Mouse (Mus musculus): ENCODE results near the gene Nr1i2. TPM values are rescaled to one million over a fixed set of nuclear protein-coding genes. Genes with fewer than 3 reads are reported as not detected.

Nr1i2 gene
- polyA plus RNA-seq, 1 experiment from 2014 or later: not detected

GRCm38 (mm10) chr16:38298410-38298809 lies 3.8 kb upstream of the Nr1i2 start:
- 78% methylated on average over 6 of the region's 6 CpGs for WGBS
- DNase-seq (ENCODE audit: low spot score): no peak
- H3K4me2 ChIP-seq (ENCODE audit: low read depth, low read length): no peak overlapping the region
- ATAC-seq (ENCODE audit: low read depth): no peak
- no peak overlapping the region for H3K9ac ChIP-seq (ENCODE audit: low read depth, low read length)
- H3K9me3 ChIP-seq (ENCODE audit: control insufficient read depth, low read length): no peaks in the 10 kb centered on the region
- H3K36me3 ChIP-seq (ENCODE audit: control insufficient read depth, insufficient read depth, low read length): no peaks in the 10 kb centered on the region
- H3K4me1 ChIP-seq (ENCODE audit: control insufficient read depth, insufficient read depth, low read length): peaks cover 4% of the 10 kb centered on the region; the same call in 1 of the 2 replicates
- H3K27me3 ChIP-seq (replicated peaks; ENCODE audit: control insufficient read depth, insufficient read depth, low read length): no peaks in the 10 kb centered on the region
- H3K4me3 ChIP-seq (ENCODE audit: low read depth, low read length): no peak overlapping the region
- no peak overlapping the region for H3K27ac ChIP-seq (replicated peaks; ENCODE audit: low read depth, low read length)

- 47% methylated on average over 5 of the region's 5 CpGs for WGBS
- no peaks in the 10 kb centered on the region for H3K9me3 ChIP-seq (ENCODE audit: control insufficient read depth, low read length)
- H3K4me3 ChIP-seq (ENCODE audit: low read depth, low read length): no peak overlapping the region
- DNase-seq (ENCODE audit: low spot score) (no peak), ATAC-seq (ENCODE audit: low read depth) (no peak)
- no peak overlapping the region for H3K9ac ChIP-seq (ENCODE audit: low read depth, low read length)
- H3K27me3 ChIP-seq (replicated peaks; ENCODE audit: control insufficient read depth, insufficient read depth, low read length): no peaks in the 10 kb centered on the region
- H3K4me1 ChIP-seq (ENCODE audit: control insufficient read depth, insufficient read depth, low read length): no peaks in the 10 kb centered on the region
- no peak overlapping the region for H3K4me2 ChIP-seq (ENCODE audit: low read depth, low read length)
- no peak overlapping the region for H3K27ac ChIP-seq (replicated peaks; ENCODE audit: low read depth, low read length)
- no peaks in the 10 kb centered on the region for H3K36me3 ChIP-seq (ENCODE audit: control insufficient read depth, insufficient read depth, low read length)
These were observed 816 bp upstream of the Nr1i2 start for GRCm38 (mm10) chr16:38295349-38295930.

GRCm38 (mm10) chr16:38290151-38290550 lies 4.5 kb downstream of the Nr1i2 start:
- 74% methylated on average over 2 of the region's 2 CpGs for WGBS
- no peak overlapping the region for H3K9ac ChIP-seq (ENCODE audit: low read depth, low read length)
- DNase-seq (ENCODE audit: low spot score): no peak
- no peak overlapping the region for H3K27ac ChIP-seq (replicated peaks; ENCODE audit: low read depth, low read length)
- H3K27me3 ChIP-seq (replicated peaks; ENCODE audit: control insufficient read depth, insufficient read depth, low read length): no peaks in the 10 kb centered on the region
- no peak overlapping the region for H3K4me2 ChIP-seq (ENCODE audit: low read depth, low read length)
- no peaks in the 10 kb centered on the region for H3K36me3 ChIP-seq (ENCODE audit: control insufficient read depth, insufficient read depth, low read length)
- H3K4me3 ChIP-seq (ENCODE audit: low read depth, low read length): no peak overlapping the region
- no peak for ATAC-seq (ENCODE audit: low read depth)
- no peaks in the 10 kb centered on the region for H3K9me3 ChIP-seq (ENCODE audit: control insufficient read depth, low read length)
- no peaks in the 10 kb centered on the region for H3K4me1 ChIP-seq (ENCODE audit: control insufficient read depth, insufficient read depth, low read length)

DNA sequence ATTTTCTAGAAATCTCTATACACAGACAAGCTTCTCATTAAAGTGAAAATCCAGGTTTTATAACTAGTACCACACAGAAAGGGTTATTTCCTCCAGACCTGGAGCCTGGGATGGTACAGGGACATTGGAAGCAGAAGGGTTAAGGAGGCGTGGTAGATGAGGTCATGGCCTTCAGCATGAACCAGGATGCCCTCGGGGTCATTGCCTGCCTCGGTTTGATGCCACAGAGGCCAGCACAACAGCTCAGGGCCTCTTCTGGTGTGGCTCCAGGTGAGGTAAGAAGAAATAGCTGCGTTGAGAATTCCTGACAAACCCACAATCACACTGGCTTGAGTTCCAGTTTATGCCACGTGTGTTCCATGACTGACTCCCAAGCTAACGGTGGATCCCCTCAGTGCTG lies 5.8 kb downstream of the Nr1i2 start:
- H3K27me3 ChIP-seq (replicated peaks; ENCODE audit: control insufficient read depth, insufficient read depth, low read length): no peaks in the 10 kb centered on the region
- 12% methylated on average over 6 of the region's 6 CpGs for WGBS
- H3K36me3 ChIP-seq (ENCODE audit: control insufficient read depth, insufficient read depth, low read length): no peaks in the 10 kb centered on the region
- ATAC-seq (ENCODE audit: low read depth) (no peak), DNase-seq (ENCODE audit: low spot score) (no peak)
- H3K9ac ChIP-seq (ENCODE audit: low read depth, low read length): no peak overlapping the region
- H3K4me2 ChIP-seq (ENCODE audit: low read depth, low read length): no peak overlapping the region
- H3K27ac ChIP-seq (replicated peaks; ENCODE audit: low read depth, low read length): no peak overlapping the region
- H3K9me3 ChIP-seq (ENCODE audit: control insufficient read depth, low read length): no peaks in the 10 kb centered on the region
- H3K4me3 ChIP-seq (ENCODE audit: low read depth, low read length): no peak overlapping the region
- H3K4me1 ChIP-seq (ENCODE audit: control insufficient read depth, insufficient read depth, low read length): no peaks in the 10 kb centered on the region

DNA sequence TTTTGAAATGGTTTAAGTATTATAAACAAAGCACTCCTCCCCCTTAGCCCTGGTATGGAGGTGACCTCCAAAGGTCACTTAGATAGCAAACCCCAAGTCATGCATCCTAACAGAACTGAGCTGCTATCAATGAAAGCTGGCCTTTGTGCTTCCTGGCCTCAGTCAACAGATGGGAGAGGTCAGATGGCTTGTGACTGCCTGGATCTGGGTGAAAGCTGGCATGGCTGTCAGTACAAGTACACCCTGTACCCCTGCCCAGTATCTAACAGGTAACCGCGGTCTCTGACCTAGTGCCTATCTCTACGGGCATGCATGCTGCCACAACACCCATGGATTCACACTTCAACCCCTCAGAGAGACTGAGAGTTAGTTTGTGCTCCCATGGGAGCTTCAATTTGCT lies 6.9 kb downstream of the Nr1i2 start:
- Histone ChIP-seq H3K4me2 (ENCODE audit: low read depth, low read length) (no peak overlapping the region), H3K27ac (replicated peaks; ENCODE audit: low read depth, low read length) (no peak overlapping the region), H3K27me3 (replicated peaks; ENCODE audit: control insufficient read depth, insufficient read depth, low read length) (no peaks in the 10 kb centered on the region), H3K9ac (ENCODE audit: low read depth, low read length) (no peak overlapping the region), H3K9me3 (ENCODE audit: control insufficient read depth, low read length) (no peaks in the 10 kb centered on the region), H3K4me1 (ENCODE audit: control insufficient read depth, insufficient read depth, low read length) (no peaks in the 10 kb centered on the region), H3K4me3 (ENCODE audit: low read depth, low read length) (no peak overlapping the region), H3K36me3 (ENCODE audit: control insufficient read depth, insufficient read depth, low read length) (no peaks in the 10 kb centered on the region)
- no peak for DNase-seq (ENCODE audit: low spot score)
- 71% methylated on average over 3 of the region's 3 CpGs for WGBS
- ATAC-seq (ENCODE audit: low read depth): no peak

DNA sequence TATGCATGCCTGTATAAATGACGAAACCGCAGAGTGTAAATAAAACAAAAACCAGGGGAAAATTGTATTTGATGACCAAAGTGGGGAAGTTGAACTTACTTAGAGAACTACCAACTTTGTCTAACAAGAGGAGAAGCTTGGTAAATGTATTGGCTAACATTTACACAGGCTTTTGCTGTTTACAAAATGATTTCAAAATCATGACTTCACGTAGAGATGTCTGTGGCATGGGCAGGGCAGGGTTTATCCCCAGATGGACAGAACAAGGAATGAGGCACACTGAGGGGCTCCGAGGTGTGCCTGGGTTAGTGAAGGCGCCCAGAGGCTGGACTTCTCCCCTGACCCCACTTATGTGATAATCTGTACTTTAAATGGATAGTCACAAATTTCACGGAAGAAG lies 7.3 kb downstream of the Nr1i2 start:
- Histone ChIP-seq H3K4me1 (ENCODE audit: control insufficient read depth, insufficient read depth, low read length) (no peaks in the 10 kb centered on the region), H3K36me3 (ENCODE audit: control insufficient read depth, insufficient read depth, low read length) (no peaks in the 10 kb centered on the region), H3K9me3 (ENCODE audit: control insufficient read depth, low read length) (no peaks in the 10 kb centered on the region), H3K4me2 (ENCODE audit: low read depth, low read length) (no peak overlapping the region), H3K9ac (ENCODE audit: low read depth, low read length) (no peak overlapping the region), H3K27ac (replicated peaks; ENCODE audit: low read depth, low read length) (no peak overlapping the region), H3K27me3 (replicated peaks; ENCODE audit: control insufficient read depth, insufficient read depth, low read length) (no peaks in the 10 kb centered on the region), H3K4me3 (ENCODE audit: low read depth, low read length) (no peak overlapping the region)
- WGBS: 62% methylated on average over 6 of the region's 6 CpGs
- no peak for DNase-seq (ENCODE audit: low spot score)
- ATAC-seq (ENCODE audit: low read depth): no peak

GRCm38 (mm10) chr16:38286541-38286940 lies 8.1 kb downstream of the Nr1i2 start:
- H3K9ac ChIP-seq (ENCODE audit: low read depth, low read length): no peak overlapping the region
- no peaks in the 10 kb centered on the region for H3K9me3 ChIP-seq (ENCODE audit: control insufficient read depth, low read length)
- H3K36me3 ChIP-seq (ENCODE audit: control insufficient read depth, insufficient read depth, low read length): no peaks in the 10 kb centered on the region
- H3K27me3 ChIP-seq (replicated peaks; ENCODE audit: control insufficient read depth, insufficient read depth, low read length): no peaks in the 10 kb centered on the region
- WGBS: 69% methylated on average over 4 of the region's 4 CpGs
- H3K4me2 ChIP-seq (ENCODE audit: low read depth, low read length): no peak overlapping the region
- H3K27ac ChIP-seq (replicated peaks; ENCODE audit: low read depth, low read length): no peak overlapping the region
- DNase-seq (ENCODE audit: low spot score) (no peak), ATAC-seq (ENCODE audit: low read depth) (no peak)
- H3K4me3 ChIP-seq (ENCODE audit: low read depth, low read length): no peak overlapping the region
- H3K4me1 ChIP-seq (ENCODE audit: control insufficient read depth, insufficient read depth, low read length): no peaks in the 10 kb centered on the region

GRCm38 (mm10) chr16:38285801-38286200 lies 8.8 kb downstream of the Nr1i2 start:
- Histone ChIP-seq H3K36me3 (ENCODE audit: control insufficient read depth, insufficient read depth, low read length) (no peaks in the 10 kb centered on the region), H3K4me2 (ENCODE audit: low read depth, low read length) (no peak overlapping the region), H3K4me1 (ENCODE audit: control insufficient read depth, insufficient read depth, low read length) (no peaks in the 10 kb centered on the region), H3K27me3 (replicated peaks; ENCODE audit: control insufficient read depth, insufficient read depth, low read length) (no peaks in the 10 kb centered on the region), H3K4me3 (ENCODE audit: low read depth, low read length) (no peak overlapping the region), H3K27ac (replicated peaks; ENCODE audit: low read depth, low read length) (no peak overlapping the region), H3K9ac (ENCODE audit: low read depth, low read length) (no peak overlapping the region), H3K9me3 (ENCODE audit: control insufficient read depth, low read length) (no peaks in the 10 kb centered on the region)
- DNase-seq (ENCODE audit: low spot score): no peak
- ATAC-seq (ENCODE audit: low read depth): no peak
- WGBS: 71% methylated on average over 7 of the region's 7 CpGs

GRCm38 (mm10) chr16:38283300-38283699 lies 11.3 kb downstream of the Nr1i2 start:
- DNase-seq (ENCODE audit: low spot score) (no peak), ATAC-seq (ENCODE audit: low read depth) (no peak)
- Histone ChIP-seq H3K4me2 (ENCODE audit: low read depth, low read length) (no peak overlapping the region), H3K9me3 (ENCODE audit: control insufficient read depth, low read length) (no peaks in the 10 kb centered on the region), H3K4me1 (ENCODE audit: control insufficient read depth, insufficient read depth, low read length) (no peaks in the 10 kb centered on the region), H3K36me3 (ENCODE audit: control insufficient read depth, insufficient read depth, low read length) (no peaks in the 10 kb centered on the region), H3K9ac (ENCODE audit: low read depth, low read length) (no peak overlapping the region), H3K4me3 (ENCODE audit: low read depth, low read length) (no peak overlapping the region), H3K27me3 (replicated peaks; ENCODE audit: control insufficient read depth, insufficient read depth, low read length) (no peaks in the 10 kb centered on the region), H3K27ac (replicated peaks; ENCODE audit: low read depth, low read length) (no peak overlapping the region)
- 59% methylated on average over 3 of the region's 3 CpGs for WGBS
